Mouse (Mus musculus) forebrain, embryonic 10.5 days (tissue): ENCODE results near the gene BC049715. TPM values are rescaled to one million over a fixed set of nuclear protein-coding genes. Genes with fewer than 3 reads are reported as not detected.
"Not testable (repeated sequence)": the region's sequence is repeated elsewhere in the genome, so short reads cannot be mapped to it uniquely, and the experiment has no call there.

Experiments
- DNase-seq: peaks from one replicate; pipeline ENCODE4 v3.0.0-alpha.2; 2017; ENCODE audit warnings: low spot score; ENCODE audit errors: extremely low spot score
- H3K27ac ChIP-seq: fragments of 300-500 bp; sonication (generic); 2 replicates; pipeline ENCODE4 v1.5.1; 2016; ENCODE audit warnings: mild to moderate bottlenecking
- H3K27me3 ChIP-seq: fragments of 300-500 bp; sonication (generic); 2 replicates; pipeline ENCODE4 v1.6.1; 2016; ENCODE audit warnings: mild to moderate bottlenecking; ENCODE audit not compliant: poor library complexity, severe bottlenecking
- H3K36me3 ChIP-seq: fragments of 300-500 bp; sonication (generic); replicated peaks from 2 replicates; pipeline ENCODE4 v1.6.1; 2016; ENCODE audit warnings: mild to moderate bottlenecking, moderate library complexity
- H3K4me1 ChIP-seq: fragments of 300-500 bp; sonication (generic); 2 replicates; pipeline ENCODE4 v1.6.1; 2016
- H3K4me3 ChIP-seq: fragments of 300-500 bp; sonication (generic); 2 replicates; pipeline ENCODE4 v1.5.1; 2016; ENCODE audit warnings: mild to moderate bottlenecking, moderate library complexity
- H3K9me3 ChIP-seq: fragments of 300-500 bp; sonication (generic); 2 replicates; pipeline ENCODE4 v1.6.1; 2016; ENCODE audit warnings: mild to moderate bottlenecking, moderate library complexity
- WGBS: fragments of 180-500 bp; shearing (Covaris S2); methylation state at CpG from one replicate; pipeline ENCODE4 v1.1.7; 2016; 5-methylcytosine and 5-hydroxymethylcytosine counted together
- polyA plus RNA-seq: library from polyadenylated mRNA; unstranded; fragments of >200 nt; fragmentation: Nextera tagmentation; extraction: Ambion mirVana; gene quantifications from 2 replicates; pipeline ENCODE4 v1.2.1, GENCODE M21; 2016

BC049715 gene
- polyA plus RNA-seq, 1 experiment from 2014 or later: 1.9 TPM

DNA sequence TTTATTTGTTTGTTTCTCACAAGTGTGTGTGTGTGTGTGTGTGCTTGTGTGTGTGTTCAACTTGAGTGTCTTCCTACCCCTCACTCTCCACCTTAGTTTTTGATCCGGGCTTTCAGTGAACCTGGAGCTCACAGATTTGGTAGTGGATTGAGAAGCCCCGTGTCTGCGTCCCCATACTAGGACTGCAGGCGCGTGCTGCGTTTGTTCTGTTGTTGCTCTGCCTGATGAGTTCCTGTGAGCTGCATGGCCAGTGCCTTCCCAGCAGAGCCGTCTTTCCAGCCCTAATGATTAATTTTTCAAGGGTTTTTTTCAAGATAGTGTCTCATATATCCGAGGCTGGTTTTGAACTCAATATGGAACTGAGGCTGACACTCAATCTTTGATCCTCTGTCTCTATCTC, 31.0 kb downstream of the BC049715 start:
- Histone ChIP-seq H3K27ac (no peak overlapping the region), H3K36me3 (no peaks in the 10 kb centered on the region), H3K27me3 (no peaks in the 10 kb centered on the region), H3K9me3 (no peaks in the 10 kb centered on the region), H3K4me1 (0 out of 2 replicates have a peak, but pooled peaks cover 3% of the 10 kb centered on the region), H3K4me3 (no peak overlapping the region)
- DNase-seq: no peak
- WGBS: 88% methylated on average over 8 of the region's 8 CpGs

DNA sequence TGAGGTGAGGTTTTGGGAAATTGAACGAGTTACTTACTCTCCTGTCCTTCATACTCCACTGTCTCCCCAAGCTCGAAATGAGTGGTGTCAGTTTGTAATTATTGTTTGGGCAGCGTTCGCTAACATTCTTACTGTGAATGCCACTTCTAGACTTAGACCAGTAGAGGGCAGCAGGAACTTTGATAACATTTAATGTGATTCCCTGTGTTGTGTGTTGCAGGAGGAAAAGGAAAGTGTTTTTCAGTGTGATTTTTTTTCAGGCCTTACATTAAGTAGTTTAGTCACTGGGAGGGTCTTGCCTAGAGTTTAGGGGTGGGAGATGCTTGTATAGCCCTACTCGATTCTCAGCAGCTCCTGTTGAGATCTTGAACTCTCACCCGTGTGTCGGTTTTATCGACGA, 33.6 kb downstream of the BC049715 start:
- H3K36me3 ChIP-seq: no peaks in the 10 kb centered on the region
- no peaks in the 10 kb centered on the region for H3K9me3 ChIP-seq
- no peak for DNase-seq
- WGBS: 57% methylated on average over 9 of the region's 9 CpGs
- H3K4me1 ChIP-seq: 0 out of 2 replicates have a peak, but pooled peaks cover 3% of the 10 kb centered on the region
- H3K27ac ChIP-seq: no peak overlapping the region
- no peak overlapping the region for H3K4me3 ChIP-seq
- no peaks in the 10 kb centered on the region for H3K27me3 ChIP-seq

- Histone ChIP-seq H3K27me3 (no peaks in the 10 kb centered on the region), H3K27ac (no peak overlapping the region), H3K36me3 (no peaks in the 10 kb centered on the region), H3K9me3 (no peaks in the 10 kb centered on the region), H3K4me3 (no peak overlapping the region), H3K4me1 (no peaks in the 10 kb centered on the region)
- no peak for DNase-seq
- WGBS: 94% methylated on average over 5 of the region's 5 CpGs
These were observed 37.9 kb downstream of the BC049715 start for GRCm38 (mm10) chr6:136865360-136865759.

- Histone ChIP-seq H3K9me3 (no peaks in the 10 kb centered on the region), H3K27me3 (no peaks in the 10 kb centered on the region), H3K27ac (no peak overlapping the region), H3K36me3 (no peaks in the 10 kb centered on the region), H3K4me3 (no peak overlapping the region), H3K4me1 (no peaks in the 10 kb centered on the region)
- no peak for DNase-seq
- WGBS: 85% methylated on average over 4 of the region's 4 CpGs
These were observed 38.7 kb downstream of the BC049715 start for GRCm38 (mm10) chr6:136866150-136866549.

DNA sequence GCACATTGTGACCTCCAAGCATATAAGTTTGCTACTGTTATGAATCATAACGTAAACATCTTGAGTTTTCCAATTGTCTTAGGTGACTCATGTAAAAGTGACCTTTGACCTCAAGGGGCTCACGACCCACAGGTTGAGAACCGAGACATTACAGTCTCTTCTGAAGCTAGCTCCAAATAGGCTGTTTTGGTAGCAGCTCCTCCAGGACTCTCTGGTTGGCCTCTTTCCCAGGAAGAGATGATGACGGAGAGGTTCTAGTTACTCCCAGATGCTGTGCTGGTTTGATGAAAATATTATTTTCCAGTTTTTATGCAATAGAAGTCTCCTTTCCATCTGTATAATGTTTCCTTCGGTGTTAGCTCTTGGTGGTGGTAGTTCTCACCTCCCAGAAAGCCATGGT, 41.5 kb downstream of the BC049715 start:
- Histone ChIP-seq H3K36me3 (no peaks in the 10 kb centered on the region), H3K27me3 (no peaks in the 10 kb centered on the region), H3K27ac (no peak overlapping the region), H3K4me3 (no peak overlapping the region), H3K9me3 (no peaks in the 10 kb centered on the region), H3K4me1 (no peaks in the 10 kb centered on the region)
- DNase-seq: no peak
- 89% methylated on average over 5 of the region's 5 CpGs for WGBS

GRCm38 (mm10) chr6:136874599-136874998, 47.2 kb downstream of the BC049715 start:
- H3K9me3 ChIP-seq: no peaks in the 10 kb centered on the region
- H3K36me3 ChIP-seq: no peaks in the 10 kb centered on the region
- H3K4me1 ChIP-seq: no peaks in the 10 kb centered on the region
- H3K4me3 ChIP-seq: no peak overlapping the region
- H3K27ac ChIP-seq: no peak overlapping the region
- H3K27me3 ChIP-seq: no peaks in the 10 kb centered on the region
- WGBS: 87% methylated on average over 8 of the region's 8 CpGs
- DNase-seq: no peak

DNA sequence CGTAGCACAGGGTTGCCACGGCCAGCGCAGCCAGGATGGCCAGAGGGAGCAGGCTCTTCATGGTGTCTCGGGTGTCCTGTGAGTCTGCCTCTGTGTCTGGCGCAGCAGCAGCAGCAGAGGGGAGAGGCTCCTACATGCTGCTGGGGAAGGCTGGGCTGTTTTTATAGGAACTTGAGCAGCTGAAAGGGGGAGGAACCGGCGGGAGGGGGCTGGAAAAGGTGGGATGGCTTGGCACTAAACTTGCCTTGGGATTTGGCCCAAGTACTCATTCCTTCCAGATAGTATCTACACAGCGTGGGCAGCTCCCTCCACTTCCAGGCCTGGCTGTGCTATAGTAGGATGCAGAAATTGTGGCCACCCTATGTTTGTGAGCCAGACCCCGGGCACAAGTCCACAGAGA, 48.2 kb downstream of the BC049715 start, which contains the start of gene Mgp:
TSS of gene Mgp (minus strand) at position 154 of the 400 bp plus-strand sequence.
- no peak within 1 kb of the TSS for H3K4me3 ChIP-seq
- H3K9me3 ChIP-seq: no peaks in the 10 kb centered on the region
- no peak for DNase-seq
- no peaks in the 10 kb centered on the region for H3K27me3 ChIP-seq
- H3K27ac ChIP-seq: no peak within 1 kb of the TSS
- no peaks in the 10 kb centered on the region for H3K4me1 ChIP-seq
- no peaks in the 10 kb centered on the region for H3K36me3 ChIP-seq
- WGBS: 62% methylated on average over 9 of the region's 9 CpGs

DNA sequence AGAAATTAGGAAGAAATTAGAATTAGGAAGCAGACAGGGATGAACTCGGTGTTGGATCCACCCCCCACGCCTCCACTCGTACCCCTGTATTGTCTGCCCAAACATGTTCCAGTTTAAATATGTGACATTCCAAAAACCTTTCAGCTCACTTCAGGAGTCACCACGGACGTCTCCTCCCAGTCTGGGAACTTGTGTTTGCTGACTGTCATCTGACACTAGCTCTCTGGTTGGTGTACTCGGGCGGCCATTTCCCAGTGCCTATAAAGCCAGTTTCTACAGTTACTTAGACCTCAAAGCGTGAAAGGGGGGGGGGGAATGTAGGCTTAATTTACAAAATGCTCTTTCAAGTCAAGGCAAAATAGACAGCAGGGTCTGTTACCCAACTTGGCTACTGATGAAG, 54.3 kb downstream of the BC049715 start:
- Histone ChIP-seq H3K27ac (no peak overlapping the region), H3K27me3 (no peaks in the 10 kb centered on the region), H3K4me1 (no peaks in the 10 kb centered on the region), H3K4me3 (no peak overlapping the region), H3K9me3 (no peaks in the 10 kb centered on the region), H3K36me3 (no peaks in the 10 kb centered on the region)
- DNase-seq: no peak
- 82% methylated on average over 8 of the region's 8 CpGs for WGBS

GRCm38 (mm10) chr6:136883431-136883915, 56.0 kb downstream of the BC049715 start:
- no peak overlapping the region for H3K4me3 ChIP-seq
- H3K36me3 ChIP-seq: no peaks in the 10 kb centered on the region
- DNase-seq: no peak
- WGBS: 85% methylated on average over 3 of the region's 3 CpGs
- no peaks in the 10 kb centered on the region for H3K4me1 ChIP-seq
- H3K27ac ChIP-seq: no peak overlapping the region
- H3K27me3 ChIP-seq: no peaks in the 10 kb centered on the region
- no peaks in the 10 kb centered on the region for H3K9me3 ChIP-seq

- no peaks in the 10 kb centered on the region for H3K4me1 ChIP-seq
- 98% methylated on average over 6 of the region's 6 CpGs for WGBS
- H3K36me3 ChIP-seq: no peaks in the 10 kb centered on the region
- H3K27me3 ChIP-seq: no peaks in the 10 kb centered on the region
- H3K9me3 ChIP-seq: no peaks in the 10 kb centered on the region
- no peak overlapping the region for H3K27ac ChIP-seq
- no peak for DNase-seq
- no peak overlapping the region for H3K4me3 ChIP-seq
These were observed 56.5 kb downstream of the BC049715 start for GRCm38 (mm10) chr6:136883961-136884360.

DNA sequence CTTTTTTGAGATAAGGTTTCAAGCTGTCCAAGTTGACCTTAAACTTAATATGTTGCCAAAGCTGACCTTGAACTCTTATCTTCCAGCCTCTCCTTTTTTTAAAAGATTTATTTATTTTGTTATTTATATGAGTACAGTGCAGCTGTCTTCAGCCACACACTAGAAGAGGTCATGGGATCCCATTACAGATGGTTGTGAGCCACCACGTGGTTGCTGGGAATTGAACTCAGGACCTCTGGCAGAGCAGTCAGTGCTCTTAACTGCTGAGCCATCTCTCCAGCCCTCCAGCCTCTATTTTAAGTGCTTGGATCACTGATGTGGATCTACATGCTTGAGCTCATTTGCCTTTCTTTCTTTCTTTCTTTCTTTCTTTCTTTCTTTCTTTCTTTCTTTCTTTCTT, 57.3 kb downstream of the BC049715 start:
- 58% methylated on average over 1 of the region's 1 CpGs for WGBS
- H3K9me3 ChIP-seq, H3K27me3 ChIP-seq, H3K4me3 ChIP-seq, DNase-seq, H3K27ac ChIP-seq, H3K36me3 ChIP-seq, H3K4me1 ChIP-seq: not testable (repeated sequence)

GRCm38 (mm10) chr6:136887854-136888253, 60.4 kb downstream of the BC049715 start:
- WGBS: 87% methylated on average over 9 of the region's 9 CpGs
- no peak overlapping the region for H3K27ac ChIP-seq
- no peak overlapping the region for H3K4me3 ChIP-seq
- H3K36me3 ChIP-seq: no peaks in the 10 kb centered on the region
- H3K9me3 ChIP-seq: no peaks in the 10 kb centered on the region
- H3K27me3 ChIP-seq: no peaks in the 10 kb centered on the region
- no peaks in the 10 kb centered on the region for H3K4me1 ChIP-seq
- no peak for DNase-seq

- H3K36me3 ChIP-seq: no peaks in the 10 kb centered on the region
- 88% methylated on average over 6 of the region's 6 CpGs for WGBS
- no peaks in the 10 kb centered on the region for H3K9me3 ChIP-seq
- no peaks in the 10 kb centered on the region for H3K4me1 ChIP-seq
- DNase-seq: no peak
- no peak overlapping the region for H3K4me3 ChIP-seq
- H3K27me3 ChIP-seq: no peaks in the 10 kb centered on the region
- no peak overlapping the region for H3K27ac ChIP-seq
These were observed 61.6 kb downstream of the BC049715 start for GRCm38 (mm10) chr6:136889067-136889466.

GRCm38 (mm10) chr6:136889554-136889953, 62.1 kb downstream of the BC049715 start:
- 93% methylated on average over 6 of the region's 6 CpGs for WGBS
- Histone ChIP-seq H3K4me1 (no peaks in the 10 kb centered on the region), H3K27me3 (no peaks in the 10 kb centered on the region), H3K27ac (no peak overlapping the region), H3K9me3 (no peaks in the 10 kb centered on the region), H3K4me3 (no peak overlapping the region), H3K36me3 (no peaks in the 10 kb centered on the region)
- DNase-seq: no peak
